Mouse (Mus musculus): ENCODE results near the gene Sh3bp2. TPM values are rescaled to one million over a fixed set of nuclear protein-coding genes. Genes with fewer than 3 reads are reported as not detected.
"Not testable (repeated sequence)": the region's sequence is repeated elsewhere in the genome, so short reads cannot be mapped to it uniquely, and the experiment has no call there.

The Sh3bp2 gene
- polyA plus RNA-seq, 1 experiment from 2014 or later = 29.8 TPM

- WGBS = 78% methylated on average over 5 of the region's 5 CpGs
- no peak for ATAC-seq (ENCODE audit: low read depth)
- Histone ChIP-seq H3K27me3 (ENCODE audit: control insufficient read depth, insufficient read depth, low read length) (no peaks in the 10 kb centered on the region), H3K4me3 (ENCODE audit: low read depth, low read length) (no peak overlapping the region), H3K9ac (replicated peaks; ENCODE audit: low read depth, low read length) (no peak overlapping the region), H3K27ac (ENCODE audit: low read depth, low read length) (no peak overlapping the region), H3K4me2 (ENCODE audit: low read depth, low read length) (no peak overlapping the region), H3K4me1 (ENCODE audit: control insufficient read depth, insufficient read depth, low read length) (no peaks in the 10 kb centered on the region), H3K36me3 (ENCODE audit: control insufficient read depth, insufficient read depth, low read length) (no peaks in the 10 kb centered on the region), H3K9me3 (ENCODE audit: control insufficient read depth, low read length) (no peaks in the 10 kb centered on the region)
Observed at GRCm38 (mm10) chr5:34585216-34585615, 59.6 kb downstream of the Sh3bp2 start.

DNA sequence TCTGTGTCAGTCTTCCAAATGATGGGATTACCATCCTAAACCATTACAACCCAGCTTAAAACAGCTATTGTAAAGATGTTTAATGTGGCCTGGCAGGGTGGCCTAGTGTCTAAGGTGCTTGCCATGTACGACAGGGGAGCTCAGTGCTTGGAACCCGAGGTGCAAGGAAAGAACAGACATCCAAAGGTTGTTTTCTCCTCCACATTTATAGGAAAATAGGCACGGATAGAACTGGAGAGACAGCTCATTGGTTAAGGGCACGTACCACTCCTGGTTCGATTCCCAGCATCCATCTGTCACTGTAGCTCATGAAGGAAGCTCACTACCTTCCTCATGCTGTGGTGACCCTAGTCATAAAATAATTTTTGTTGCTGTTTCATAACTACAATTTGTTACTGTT lies 62.2 kb downstream of the Sh3bp2 start:
- Histone ChIP-seq H3K36me3 (ENCODE audit: control insufficient read depth, insufficient read depth, low read length) (no peaks in the 10 kb centered on the region), H3K9ac (replicated peaks; ENCODE audit: low read depth, low read length) (no peak overlapping the region), H3K4me2 (ENCODE audit: low read depth, low read length) (no peak overlapping the region), H3K4me3 (ENCODE audit: low read depth, low read length) (no peak overlapping the region), H3K9me3 (ENCODE audit: control insufficient read depth, low read length) (no peaks in the 10 kb centered on the region), H3K4me1 (ENCODE audit: control insufficient read depth, insufficient read depth, low read length) (0 out of 2 replicates have a peak, but pooled peaks cover 3% of the 10 kb centered on the region), H3K27me3 (ENCODE audit: control insufficient read depth, insufficient read depth, low read length) (no peaks in the 10 kb centered on the region), H3K27ac (ENCODE audit: low read depth, low read length) (no peak overlapping the region)
- ATAC-seq (ENCODE audit: low read depth) = no peak
- WGBS = 87% methylated on average over 5 of the region's 5 CpGs

GRCm38 (mm10) chr5:34590059-34590458 lies 64.4 kb downstream of the Sh3bp2 start:
- 28% methylated on average over 5 of the region's 5 CpGs for WGBS
- H3K27ac ChIP-seq (ENCODE audit: low read depth, low read length) = no peak overlapping the region
- H3K36me3 ChIP-seq (ENCODE audit: control insufficient read depth, insufficient read depth, low read length) = no peaks in the 10 kb centered on the region
- H3K4me1 ChIP-seq (ENCODE audit: control insufficient read depth, insufficient read depth, low read length) = 0 out of 2 replicates have a peak, but pooled peaks cover 3% of the 10 kb centered on the region
- H3K9ac ChIP-seq (replicated peaks; ENCODE audit: low read depth, low read length) = no peak overlapping the region
- no peaks in the 10 kb centered on the region for H3K27me3 ChIP-seq (ENCODE audit: control insufficient read depth, insufficient read depth, low read length)
- ATAC-seq (ENCODE audit: low read depth) = no peak
- H3K9me3 ChIP-seq (ENCODE audit: control insufficient read depth, low read length) = no peaks in the 10 kb centered on the region
- no peak overlapping the region for H3K4me3 ChIP-seq (ENCODE audit: low read depth, low read length)
- no peak overlapping the region for H3K4me2 ChIP-seq (ENCODE audit: low read depth, low read length)

- Histone ChIP-seq H3K4me1 (ENCODE audit: control insufficient read depth, insufficient read depth, low read length) (0 out of 2 replicates have a peak, but pooled peaks cover 3% of the 10 kb centered on the region), H3K4me3 (ENCODE audit: low read depth, low read length) (no peak overlapping the region), H3K4me2 (ENCODE audit: low read depth, low read length) (no peak overlapping the region), H3K27ac (ENCODE audit: low read depth, low read length) (no peak overlapping the region), H3K9me3 (ENCODE audit: control insufficient read depth, low read length) (no peaks in the 10 kb centered on the region), H3K27me3 (ENCODE audit: control insufficient read depth, insufficient read depth, low read length) (no peaks in the 10 kb centered on the region), H3K9ac (replicated peaks; ENCODE audit: low read depth, low read length) (no peak overlapping the region), H3K36me3 (ENCODE audit: control insufficient read depth, insufficient read depth, low read length) (no peaks in the 10 kb centered on the region)
- 41% methylated on average over 4 of the region's 4 CpGs for WGBS
- no peak for ATAC-seq (ENCODE audit: low read depth)
Observed at GRCm38 (mm10) chr5:34590702-34591101, 65.1 kb downstream of the Sh3bp2 start.

- H3K9me3 ChIP-seq (ENCODE audit: control insufficient read depth, low read length) = no peaks in the 10 kb centered on the region
- no peaks in the 10 kb centered on the region for H3K36me3 ChIP-seq (ENCODE audit: control insufficient read depth, insufficient read depth, low read length)
- no peak overlapping the region for H3K4me2 ChIP-seq (ENCODE audit: low read depth, low read length)
- WGBS = 31% methylated on average over 5 of the region's 5 CpGs
- 0 out of 2 replicates have a peak, but pooled peaks cover 3% of the 10 kb centered on the region for H3K4me1 ChIP-seq (ENCODE audit: control insufficient read depth, insufficient read depth, low read length)
- no peaks in the 10 kb centered on the region for H3K27me3 ChIP-seq (ENCODE audit: control insufficient read depth, insufficient read depth, low read length)
- peak; percentile 31; the same call in 1 of the 2 replicates for ATAC-seq (ENCODE audit: low read depth)
- H3K9ac ChIP-seq (replicated peaks; ENCODE audit: low read depth, low read length) = no peak overlapping the region
- no peak overlapping the region for H3K4me3 ChIP-seq (ENCODE audit: low read depth, low read length)
- H3K27ac ChIP-seq (ENCODE audit: low read depth, low read length) = no peak overlapping the region
Observed at GRCm38 (mm10) chr5:34591388-34592004, 65.9 kb downstream of the Sh3bp2 start.

GRCm38 (mm10) chr5:34592224-34592623 lies 66.6 kb downstream of the Sh3bp2 start:
- H3K9ac ChIP-seq (replicated peaks; ENCODE audit: low read depth, low read length); H3K36me3 ChIP-seq (ENCODE audit: control insufficient read depth, insufficient read depth, low read length); H3K4me1 ChIP-seq (ENCODE audit: control insufficient read depth, insufficient read depth, low read length); H3K4me2 ChIP-seq (ENCODE audit: low read depth, low read length); H3K27me3 ChIP-seq (ENCODE audit: control insufficient read depth, insufficient read depth, low read length); H3K27ac ChIP-seq (ENCODE audit: low read depth, low read length); H3K9me3 ChIP-seq (ENCODE audit: control insufficient read depth, low read length); ATAC-seq (ENCODE audit: low read depth); H3K4me3 ChIP-seq (ENCODE audit: low read depth, low read length): not testable (repeated sequence)
- WGBS = 89% methylated on average over 5 of the region's 5 CpGs

- Histone ChIP-seq H3K9me3 (ENCODE audit: control insufficient read depth, low read length) (no peaks in the 10 kb centered on the region), H3K27me3 (ENCODE audit: control insufficient read depth, insufficient read depth, low read length) (no peaks in the 10 kb centered on the region), H3K4me2 (ENCODE audit: low read depth, low read length) (no peak overlapping the region), H3K4me1 (ENCODE audit: control insufficient read depth, insufficient read depth, low read length) (0 out of 2 replicates have a peak, but pooled peaks cover 3% of the 10 kb centered on the region), H3K4me3 (ENCODE audit: low read depth, low read length) (no peak overlapping the region), H3K27ac (ENCODE audit: low read depth, low read length) (no peak overlapping the region), H3K9ac (replicated peaks; ENCODE audit: low read depth, low read length) (no peak overlapping the region), H3K36me3 (ENCODE audit: control insufficient read depth, insufficient read depth, low read length) (peaks cover 2% of the 10 kb centered on the region; the same call in 1 of the 2 replicates)
- WGBS = 96% methylated on average over 6 of the region's 6 CpGs
- ATAC-seq (ENCODE audit: low read depth) = no peak
Observed at GRCm38 (mm10) chr5:34592666-34593065, 67.0 kb downstream of the Sh3bp2 start.

DNA sequence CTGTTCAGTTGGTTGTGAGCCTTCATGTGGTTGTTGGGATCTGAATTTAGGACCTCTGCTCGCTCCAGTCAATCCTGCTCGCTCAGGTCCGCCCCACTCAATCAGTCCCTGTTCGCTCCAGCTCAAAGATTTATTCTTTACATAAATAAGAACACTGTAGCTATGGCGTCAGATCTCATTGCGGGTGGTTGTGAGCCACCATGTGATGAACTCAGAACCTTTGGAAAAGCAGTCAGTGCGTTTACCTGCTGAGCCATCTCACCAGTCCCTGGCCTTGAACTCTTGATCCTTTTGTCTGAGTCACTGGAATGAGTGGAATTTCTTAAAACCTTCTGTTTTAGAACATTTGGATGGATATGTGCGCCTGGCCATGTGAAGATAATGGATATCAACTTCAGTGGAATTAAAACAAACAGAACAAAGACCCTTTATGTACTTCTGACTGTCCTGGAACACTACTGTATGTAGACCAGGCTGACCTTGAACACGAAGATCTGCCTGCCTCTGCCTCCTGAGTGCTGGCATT lies 67.6 kb downstream of the Sh3bp2 start:
- WGBS = 95% methylated on average over 9 of the region's 9 CpGs
- H3K4me2 ChIP-seq (ENCODE audit: low read depth, low read length) = no peak overlapping the region
- no peaks in the 10 kb centered on the region for H3K27me3 ChIP-seq (ENCODE audit: control insufficient read depth, insufficient read depth, low read length)
- no peak overlapping the region for H3K4me3 ChIP-seq (ENCODE audit: low read depth, low read length)
- no peak overlapping the region for H3K27ac ChIP-seq (ENCODE audit: low read depth, low read length)
- ATAC-seq (ENCODE audit: low read depth) = no peak
- no peak overlapping the region for H3K9ac ChIP-seq (replicated peaks; ENCODE audit: low read depth, low read length)
- 0 out of 2 replicates have a peak, but pooled peaks cover 3% of the 10 kb centered on the region for H3K4me1 ChIP-seq (ENCODE audit: control insufficient read depth, insufficient read depth, low read length)
- H3K9me3 ChIP-seq (ENCODE audit: control insufficient read depth, low read length) = no peaks in the 10 kb centered on the region
- H3K36me3 ChIP-seq (ENCODE audit: control insufficient read depth, insufficient read depth, low read length) = peaks cover 7% of the 10 kb centered on the region; the same call in 1 of the 2 replicates

- Histone ChIP-seq H3K9ac (replicated peaks; ENCODE audit: low read depth, low read length) (no peak overlapping the region), H3K27me3 (ENCODE audit: control insufficient read depth, insufficient read depth, low read length) (no peaks in the 10 kb centered on the region), H3K4me3 (ENCODE audit: low read depth, low read length) (no peak overlapping the region), H3K4me1 (ENCODE audit: control insufficient read depth, insufficient read depth, low read length) (no peaks in the 10 kb centered on the region), H3K36me3 (ENCODE audit: control insufficient read depth, insufficient read depth, low read length) (peaks cover 28% of the 10 kb centered on the region), H3K9me3 (ENCODE audit: control insufficient read depth, low read length) (no peaks in the 10 kb centered on the region), H3K4me2 (ENCODE audit: low read depth, low read length) (no peak overlapping the region), H3K27ac (ENCODE audit: low read depth, low read length) (no peak overlapping the region)
- 96% methylated on average over 5 of the region's 5 CpGs for WGBS
- ATAC-seq (ENCODE audit: low read depth) = no peak
Observed at GRCm38 (mm10) chr5:34604576-34604975, 78.9 kb downstream of the Sh3bp2 start.
